Mouse (Mus musculus): ENCODE results near the gene Il18r1.

The Il18r1 gene

DNA sequence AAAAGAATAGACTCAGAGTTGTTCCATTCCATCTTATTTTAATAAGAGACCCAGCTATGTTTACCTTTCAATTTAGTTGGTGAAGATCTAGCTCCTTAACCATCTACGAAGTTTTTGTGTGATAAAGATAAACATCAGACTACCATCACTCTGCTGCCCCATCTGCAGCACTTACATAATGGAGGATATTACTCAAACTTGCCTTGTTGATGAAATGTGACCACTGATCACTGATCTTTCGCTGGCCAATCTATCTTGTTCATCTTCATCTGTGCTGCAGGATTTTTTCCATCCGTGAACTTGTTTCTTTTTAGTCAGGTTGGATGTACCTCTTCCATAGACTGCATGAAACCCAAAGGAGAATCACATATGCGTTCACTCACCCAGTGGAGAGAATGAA is 29.2 kb downstream of the Il18r1 start:
- no peak for DNase-seq (ENCODE audit: low read depth, low spot score)

GRCm38 (mm10) chr1:40499708-40500107 is 34.4 kb downstream of the Il18r1 start:
- DNase-seq (ENCODE audit: low read depth, low spot score) = no peak

- DNase-seq (ENCODE audit: low read depth, low spot score) = no peak
Observed at GRCm38 (mm10) chr1:40501126-40501525, 35.8 kb downstream of the Il18r1 start.

DNA sequence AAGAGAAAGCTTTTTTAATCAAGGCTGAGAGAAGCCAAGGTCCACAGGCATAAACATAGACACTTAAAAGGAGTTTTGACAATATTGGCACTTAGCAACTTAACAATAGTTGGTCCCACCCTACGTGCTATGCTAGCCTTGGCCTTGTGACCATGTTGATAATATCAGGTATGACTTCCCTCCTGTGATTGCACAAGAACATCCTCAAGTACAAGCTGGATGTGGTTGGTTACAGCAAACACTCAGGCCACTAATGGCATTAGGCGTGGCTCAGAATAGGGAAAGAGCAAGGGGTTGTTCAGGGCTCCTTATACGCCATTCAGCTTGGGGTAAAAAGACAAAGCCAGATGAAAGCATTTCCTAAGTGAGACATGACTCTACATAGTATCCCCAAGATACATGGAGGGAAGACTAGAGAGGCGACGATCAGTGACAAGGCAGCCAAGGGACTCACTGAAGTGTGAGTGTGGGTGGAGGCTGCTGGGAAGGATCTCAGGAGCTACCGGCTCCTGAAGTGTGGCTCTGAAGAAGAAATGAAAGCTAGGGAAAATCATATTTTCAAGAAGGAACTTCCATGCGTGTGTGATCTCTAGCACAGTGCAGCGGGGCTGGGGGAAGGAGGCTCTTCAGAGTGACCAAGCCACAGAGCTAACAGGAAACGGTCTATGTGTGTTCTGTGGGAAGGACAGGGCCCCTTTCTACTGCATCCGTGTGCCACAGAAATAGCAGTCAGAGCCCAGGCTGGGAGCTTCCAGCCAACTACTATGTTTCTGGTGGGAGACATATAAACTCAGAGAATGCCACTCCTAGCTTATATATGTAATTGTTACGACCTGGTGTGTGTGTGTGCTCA is 36.4 kb downstream of the Il18r1 start:
- no peak for DNase-seq (ENCODE audit: low read depth, low spot score)

GRCm38 (mm10) chr1:40504548-40504947 is 39.2 kb downstream of the Il18r1 start:
- DNase-seq (ENCODE audit: low read depth, low spot score) = no peak

DNA sequence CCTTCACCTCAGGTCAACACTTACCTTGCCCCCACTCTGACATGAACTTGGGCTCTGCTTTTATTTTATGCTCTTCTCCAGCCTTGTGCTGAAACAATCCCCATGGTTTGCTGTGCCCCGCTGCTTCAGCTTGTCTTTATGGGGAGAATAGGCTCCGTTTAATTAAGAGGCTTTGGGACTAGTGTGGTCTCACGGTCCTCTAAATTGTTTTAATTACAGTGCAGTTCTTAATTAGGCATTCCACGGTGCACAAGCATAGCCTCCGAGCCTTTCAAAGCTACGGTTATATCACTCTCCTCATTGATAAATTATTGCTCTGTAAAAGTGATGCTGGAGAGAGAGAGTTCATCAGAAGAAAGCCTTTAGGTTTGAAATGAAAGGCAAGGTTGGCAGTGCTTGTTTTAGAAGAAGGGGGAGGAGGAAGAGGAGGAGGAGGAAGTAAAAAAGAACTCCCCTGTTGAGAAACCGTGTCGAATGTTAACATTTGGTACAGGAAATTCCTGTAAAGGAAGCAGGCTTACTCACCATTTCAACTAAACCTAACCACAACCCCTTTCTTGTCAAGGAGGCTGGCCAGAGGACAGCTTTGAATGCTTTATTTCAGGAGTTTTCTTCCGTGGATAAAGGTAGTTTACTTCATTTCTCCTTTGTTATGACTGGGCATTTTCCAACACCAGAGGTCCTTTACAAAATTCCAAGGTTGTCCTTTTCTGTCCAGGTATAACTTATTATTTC is 49.7 kb downstream of the Il18r1 start, which contains the start of gene Il18rap:
TSS of gene Il18rap (plus strand) at position 512 of the 735 bp plus-strand sequence.
- no peak for DNase-seq (ENCODE audit: low read depth, low spot score)

DNA sequence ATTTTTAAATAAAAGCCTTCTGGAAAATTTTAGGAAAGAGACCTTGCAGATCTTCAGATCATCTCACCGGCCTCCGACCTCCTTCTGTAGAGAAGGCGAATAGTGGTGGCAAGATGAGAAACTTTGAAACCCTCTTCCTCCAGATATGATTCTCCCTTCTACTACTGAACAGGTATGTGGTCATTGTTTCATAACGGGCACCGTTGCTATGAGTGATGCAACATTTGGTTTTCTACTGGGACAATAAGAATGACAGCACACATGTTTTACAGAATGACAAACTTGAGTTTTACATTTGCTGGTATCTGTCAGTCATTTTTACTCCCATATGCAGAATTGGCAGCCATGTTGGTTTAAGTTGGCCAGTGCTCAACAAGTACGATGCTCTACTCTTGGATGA is 51.0 kb downstream of the Il18r1 start:
- DNase-seq (ENCODE audit: low read depth, low spot score) = no peak

DNA sequence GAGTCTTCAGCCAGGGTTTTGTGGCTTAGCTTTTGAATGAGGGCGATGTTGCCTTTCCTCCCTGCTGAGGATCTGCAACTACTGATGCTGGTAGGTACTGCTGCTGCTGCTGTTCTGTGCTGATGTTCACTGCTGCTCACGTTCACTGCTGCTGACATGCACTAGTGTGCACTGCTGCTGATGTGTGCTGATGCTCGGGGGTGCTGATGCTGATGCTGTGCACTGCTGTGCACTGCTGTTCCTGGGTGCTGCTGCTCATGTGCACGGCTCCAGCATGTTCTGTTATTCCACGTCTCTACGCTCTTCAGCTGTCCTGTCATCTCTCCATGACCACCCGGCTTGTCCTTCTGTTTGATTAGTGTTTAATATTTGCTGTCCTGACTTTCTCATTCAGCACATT is 57.6 kb downstream of the Il18r1 start:
- no peak for DNase-seq (ENCODE audit: low read depth, low spot score)

DNA sequence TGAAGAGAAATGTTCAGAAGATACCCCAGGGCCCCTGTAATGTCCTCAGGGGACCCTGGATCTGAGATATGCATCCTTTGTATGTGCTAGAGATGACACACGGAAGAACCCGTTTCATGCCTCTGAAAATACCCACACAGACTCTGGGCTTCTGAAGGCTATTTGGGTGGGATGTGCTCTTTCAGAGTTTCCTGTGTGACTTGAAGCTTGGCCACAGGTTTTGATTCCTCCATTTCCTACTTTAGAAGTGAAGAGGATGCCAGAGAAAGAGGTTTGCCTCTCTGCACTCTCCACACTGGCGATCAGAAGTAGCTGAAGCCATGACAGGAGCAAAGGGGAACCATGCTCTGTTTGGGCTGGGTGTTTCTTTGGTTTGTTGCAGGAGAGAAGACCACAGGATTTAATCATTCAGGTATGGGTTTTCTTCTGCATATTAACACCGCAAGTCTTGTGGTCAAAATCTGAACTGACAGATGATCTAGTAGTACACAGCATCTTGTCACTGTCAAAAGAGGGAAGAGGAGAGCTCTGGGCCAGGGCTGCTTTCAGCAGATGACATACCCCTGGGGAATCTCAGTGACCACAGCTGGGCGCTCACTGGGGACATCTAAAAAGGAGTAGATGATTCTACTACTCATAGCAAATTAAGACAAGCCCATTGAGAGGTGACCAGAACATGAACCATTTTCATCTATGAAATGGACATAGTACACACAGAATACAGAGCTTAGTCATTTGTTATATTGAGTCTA is 58.8 kb downstream of the Il18r1 start:
- DNase-seq (ENCODE audit: low read depth, low spot score) = no peak

GRCm38 (mm10) chr1:40529287-40529686 is 63.9 kb downstream of the Il18r1 start:
- no peak for DNase-seq (ENCODE audit: low read depth, low spot score)

GRCm38 (mm10) chr1:40537577-40537976 is 72.2 kb downstream of the Il18r1 start:
- DNase-seq (ENCODE audit: low read depth, low spot score) = no peak

DNA sequence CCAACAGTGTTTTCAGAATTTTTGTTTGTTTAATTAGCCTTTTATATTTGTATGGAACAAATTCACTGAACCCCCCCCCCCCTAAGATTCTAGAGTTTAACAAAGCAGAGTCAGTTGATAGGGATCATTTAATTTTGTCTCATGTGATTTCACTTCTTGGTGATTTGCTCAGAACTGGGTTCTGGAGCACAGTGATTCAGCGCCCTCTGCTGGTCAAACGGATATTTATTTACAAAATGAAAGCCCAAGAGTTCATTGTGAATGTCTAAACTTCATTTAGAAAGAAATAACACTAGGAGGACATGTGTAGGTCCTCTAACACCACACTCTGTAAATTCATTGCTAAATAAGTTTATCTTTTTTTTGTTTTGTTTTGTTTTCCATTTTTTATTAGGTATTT is 79.3 kb downstream of the Il18r1 start:
- DNase-seq (ENCODE audit: low read depth, low spot score) = peak; percentile 73

DNA sequence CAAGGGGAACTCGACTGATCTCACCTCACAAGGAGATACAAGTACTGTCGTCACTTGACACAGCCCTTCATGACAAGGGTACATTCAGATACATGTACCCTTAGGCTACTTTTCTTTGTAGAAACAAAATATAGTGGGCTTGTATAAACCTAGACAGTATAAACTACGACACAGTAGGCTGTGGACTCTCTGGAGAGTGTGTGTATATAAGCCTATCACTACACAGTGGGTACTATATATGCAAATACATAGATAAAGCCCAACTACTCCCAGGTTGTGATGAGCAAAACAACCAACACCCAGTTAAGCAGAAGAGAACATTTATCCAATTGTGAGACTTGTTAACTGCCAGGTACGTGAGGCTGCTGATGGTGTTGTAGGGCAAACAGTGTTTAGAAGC is 81.3 kb downstream of the Il18r1 start:
- no peak for DNase-seq (ENCODE audit: low read depth, low spot score)

DNA sequence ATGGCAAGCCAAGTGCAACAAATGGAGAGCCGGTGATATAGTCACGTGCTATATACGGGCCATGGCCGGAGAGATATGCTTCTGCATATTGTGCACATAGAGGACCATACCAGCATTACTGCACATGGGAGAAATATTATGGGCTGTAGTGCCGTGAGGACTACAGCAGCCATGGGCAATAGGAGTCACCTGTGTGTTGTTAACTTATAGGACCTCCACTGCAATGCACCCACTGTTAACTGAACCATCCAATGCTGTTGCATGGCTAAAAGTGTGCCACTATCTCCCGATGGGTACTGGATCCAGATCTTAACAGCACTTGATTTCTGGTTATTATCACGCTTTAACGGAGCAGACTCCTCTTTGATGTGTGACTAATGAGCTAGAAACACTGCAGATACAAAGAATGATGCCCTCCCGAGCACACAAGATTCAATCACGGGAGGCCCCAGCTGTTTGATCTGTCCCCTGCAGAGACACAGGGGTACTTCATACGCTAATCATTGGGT is 81.8 kb downstream of the Il18r1 start:
- DNase-seq (ENCODE audit: low read depth, low spot score) = no peak

DNA sequence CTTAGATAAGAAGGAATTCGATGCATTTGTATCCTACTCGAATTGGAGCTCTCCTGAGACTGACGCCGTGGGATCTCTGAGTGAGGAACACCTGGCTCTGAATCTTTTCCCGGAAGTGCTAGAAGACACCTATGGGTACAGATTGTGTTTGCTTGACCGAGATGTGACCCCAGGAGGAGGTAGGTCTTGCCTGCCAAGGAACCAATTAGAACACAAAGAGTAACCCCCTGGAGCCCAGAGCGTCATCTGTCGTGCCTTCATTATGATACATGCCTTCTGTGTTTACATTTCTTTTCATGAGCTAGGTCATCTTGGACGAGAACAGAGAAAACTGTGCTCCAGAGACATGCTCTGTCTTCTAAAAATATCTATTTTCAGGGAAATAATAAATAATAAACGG is 82.4 kb downstream of the Il18r1 start:
- peak; percentile 21 for DNase-seq (ENCODE audit: low read depth, low spot score)
